Mouse (Mus musculus): Measurements from ENCODE around the gene Olfr710.
"Not testable (repeated sequence)": the region's sequence is repeated elsewhere in the genome, so short reads cannot be mapped to it uniquely, and the experiment has no call there.

Olfr710 gene

DNA sequence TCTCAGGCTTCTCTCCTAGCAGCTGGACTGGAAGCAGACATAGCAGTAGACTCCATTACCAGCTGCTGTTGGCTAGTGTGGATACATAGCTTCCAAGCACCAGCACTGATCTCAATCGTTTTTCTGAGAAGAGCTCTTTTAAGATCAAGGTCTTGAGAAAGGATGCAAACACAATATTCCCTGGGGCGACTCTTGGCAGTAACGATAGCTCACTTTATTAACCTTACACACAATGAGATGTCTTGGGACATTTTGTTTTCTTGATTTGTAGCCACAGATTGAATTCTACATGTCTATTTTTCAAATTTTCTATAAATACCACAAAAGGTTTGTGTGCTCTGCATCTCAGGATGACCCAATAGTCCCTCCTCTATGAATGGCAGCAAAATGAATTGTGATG is at the start of gene Olfr710:
Gene Olfr710, minus strand, starts transcription at position 101 of the 400 bp plus-strand sequence.
- DNase-seq (ENCODE audit: low spot score), result no peak

DNA sequence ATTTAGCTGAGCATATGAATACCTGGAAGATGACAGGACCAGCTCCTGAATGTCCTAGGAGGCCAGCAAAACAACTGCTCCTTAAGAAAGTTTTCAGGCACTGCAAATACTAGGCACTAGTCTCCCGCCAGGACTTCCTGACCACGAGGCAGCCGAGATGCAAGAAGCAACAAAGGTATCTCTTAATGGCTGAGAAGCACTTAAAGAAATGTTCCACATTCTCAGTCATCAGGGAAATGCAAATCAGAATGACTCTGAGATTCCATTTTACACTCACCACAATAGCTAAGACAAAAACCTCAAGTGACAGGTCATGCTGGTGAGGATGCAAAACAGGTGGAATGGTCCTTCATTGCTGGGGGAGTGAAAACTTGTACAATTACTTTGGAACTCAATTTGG is 37.1 kb upstream of the Olfr710 start:
- DNase-seq (ENCODE audit: low spot score), result no peak

DNA sequence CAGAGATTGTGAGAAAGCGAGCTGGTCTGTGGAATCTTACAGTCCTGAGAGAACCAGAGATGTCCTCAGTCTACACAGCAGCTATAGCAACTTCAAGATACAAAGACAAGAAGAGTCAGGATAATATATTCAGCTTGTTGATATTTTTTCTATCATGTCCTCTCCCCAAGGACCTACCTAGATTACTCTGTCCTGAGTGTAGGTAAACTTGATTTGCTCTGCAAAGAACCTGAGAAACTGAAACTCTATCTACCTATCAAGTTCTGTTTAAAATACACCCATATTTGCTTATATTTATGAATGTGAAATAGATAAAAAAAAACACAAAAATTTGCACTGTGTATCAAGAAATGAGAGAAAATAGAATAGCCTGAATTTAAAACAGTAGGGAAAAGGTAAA is 27.2 kb upstream of the Olfr710 start, which contains the start of gene Olfr711:
Gene Olfr711, minus strand, starts transcription at position 101 of the 400 bp plus-strand sequence.
- no peak for DNase-seq (ENCODE audit: low spot score)

DNA sequence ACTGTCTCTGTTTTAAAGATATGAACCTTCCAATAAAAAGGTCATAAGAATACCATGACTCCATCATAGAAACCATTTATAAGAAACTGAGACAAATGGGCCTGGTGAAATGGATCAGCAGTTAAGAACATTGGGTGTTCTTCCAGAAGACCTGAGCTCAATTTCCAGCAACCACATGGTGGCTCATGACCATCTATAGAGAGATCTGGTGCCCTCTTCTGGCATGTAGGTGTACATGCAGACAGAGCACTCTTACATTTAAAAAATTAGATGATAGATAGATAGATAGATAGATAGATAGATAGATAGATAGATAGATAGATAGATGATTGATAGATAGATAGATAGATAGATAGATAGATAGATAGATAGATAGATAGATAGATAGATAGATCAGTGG is 19.4 kb upstream of the Olfr710 start:
- not testable (repeated sequence) for DNase-seq (ENCODE audit: low spot score)

DNA sequence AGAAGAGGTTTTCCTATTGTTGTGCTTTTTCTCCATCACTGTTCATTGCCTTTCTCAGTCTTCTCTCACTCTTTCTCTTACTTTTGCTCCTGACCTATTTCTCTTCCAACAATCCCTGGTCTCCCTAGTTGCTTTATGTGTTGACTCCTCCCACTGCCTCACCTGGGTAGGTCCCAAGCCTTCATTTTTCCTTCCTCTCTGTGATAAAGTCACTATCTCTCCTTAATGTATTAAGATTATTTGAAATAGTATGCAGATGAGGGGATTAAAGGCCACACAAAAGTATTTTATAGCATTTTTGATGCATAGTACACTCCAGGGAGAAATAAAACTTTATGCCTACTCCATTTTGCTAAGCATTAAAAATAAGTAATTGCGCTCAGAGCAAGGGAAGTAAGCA is 15.7 kb upstream of the Olfr710 start, which contains the start of gene Olfr6:
Gene Olfr6, minus strand, starts transcription at position 101 of the 400 bp plus-strand sequence.
- DNase-seq (ENCODE audit: low spot score), result no peak

DNA sequence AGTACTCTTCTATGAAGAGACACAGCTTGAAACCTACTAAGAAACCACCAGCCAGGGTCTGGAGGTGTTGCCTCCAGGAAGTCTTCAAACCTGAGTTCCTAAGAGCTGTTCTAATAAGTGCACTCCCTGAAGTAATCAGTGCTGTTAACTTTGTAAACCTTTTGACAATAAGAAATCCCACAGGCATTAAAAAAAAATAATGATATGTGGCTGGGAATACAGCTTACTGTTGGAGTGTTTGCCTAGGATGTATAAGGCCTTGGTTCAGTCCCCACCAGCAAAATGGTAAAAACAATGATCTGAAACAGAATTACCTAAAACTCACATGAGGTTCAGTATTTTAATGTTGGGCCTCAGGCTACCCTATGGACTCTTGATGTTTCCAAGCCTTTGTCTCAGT is 16.0 kb downstream of the Olfr710 start, which contains the start of gene Olfr709-ps1:
Gene Olfr709-ps1, minus strand, starts transcription at position 101 of the 400 bp plus-strand sequence.
- DNase-seq (ENCODE audit: low spot score), result no peak

DNA sequence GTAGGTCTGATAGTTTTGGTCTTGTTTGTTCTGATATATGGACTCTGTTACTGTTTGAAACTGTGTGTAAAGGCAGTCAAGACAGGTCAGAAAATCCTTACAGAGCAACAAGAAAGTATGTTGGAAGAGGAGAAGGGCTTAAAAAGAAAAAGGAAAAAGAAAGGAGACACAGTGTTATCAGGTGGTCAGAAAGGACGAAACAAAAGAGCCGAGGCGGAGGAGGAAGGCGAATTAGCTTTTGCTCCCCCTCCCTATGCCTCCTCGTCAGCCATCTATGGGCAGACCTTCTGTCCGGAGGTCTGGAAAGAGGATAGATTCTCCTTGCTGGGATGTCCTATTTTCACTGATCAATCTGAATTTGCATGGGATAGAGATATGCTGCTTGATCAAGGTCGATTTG is 27.2 kb downstream of the Olfr710 start:
- DNase-seq (ENCODE audit: low spot score), result not testable (repeated sequence)

DNA sequence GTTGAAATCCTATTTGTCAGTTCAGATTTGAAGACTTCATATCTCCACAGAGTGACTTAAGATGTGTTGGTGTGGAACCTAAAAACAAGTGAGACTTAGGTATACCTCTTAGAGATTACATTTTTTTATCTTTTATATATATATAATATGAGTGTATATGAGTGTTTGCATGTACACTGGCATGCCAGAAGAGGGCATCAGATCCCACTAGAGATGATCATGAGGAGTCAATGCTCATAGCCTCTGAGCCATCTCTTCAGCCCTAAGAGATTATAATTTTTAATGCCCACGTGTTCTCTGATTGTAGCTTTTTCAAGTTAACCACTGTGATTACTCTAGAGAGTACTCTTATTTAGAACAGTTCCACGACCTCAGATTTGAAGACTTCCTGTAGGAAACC is 40.4 kb downstream of the Olfr710 start, which contains the start of gene Olfr1532-ps1:
Gene Olfr1532-ps1, plus strand, starts transcription at position 326 of the 400 bp plus-strand sequence.
- no peak for DNase-seq (ENCODE audit: low spot score)

DNA sequence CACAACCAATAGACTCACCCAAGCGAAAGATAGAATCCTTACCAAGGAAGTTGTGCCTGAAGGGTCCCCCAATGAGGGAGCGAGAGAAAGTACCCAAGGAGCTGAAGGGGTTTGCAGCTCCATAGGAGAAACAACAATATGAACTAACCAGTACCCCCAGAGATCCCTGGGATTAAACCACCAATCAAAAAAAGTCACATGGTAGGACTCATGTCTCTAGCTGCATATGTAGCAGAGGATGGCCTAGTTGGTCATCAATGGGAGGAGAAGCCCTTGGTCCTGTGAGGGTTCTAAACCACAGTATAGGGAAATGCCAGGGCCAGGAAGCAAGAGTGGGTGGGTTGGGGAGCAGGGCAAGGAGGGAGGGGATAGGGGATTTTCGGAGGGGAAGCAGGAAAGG is 47.0 kb downstream of the Olfr710 start, which contains the start of gene Olfr707:
Gene Olfr707, minus strand, starts transcription at position 101 of the 400 bp plus-strand sequence.
- DNase-seq (ENCODE audit: low spot score), result not testable (repeated sequence)

Measured in MN1 (cell line).